Mouse (Mus musculus) myocyte (in vitro differentiated cells): ENCODE measurements around the gene Lrrc2. TPM values are rescaled to one million over a fixed set of nuclear protein-coding genes. Genes with fewer than 3 reads are reported as not detected.

ENCODE experiments used
- H3K27me3 ChIP-seq: one replicate; pipeline ENCODE4 v1.6.1; 2011; ENCODE audit not compliant: control insufficient read depth, insufficient read depth, insufficient read length
- H3K36me3 ChIP-seq: one replicate; pipeline ENCODE4 v1.6.1; 2011; ENCODE audit not compliant: control insufficient read depth, insufficient read depth
- H3K4me2 ChIP-seq: one replicate; pipeline ENCODE4 v1.6.1; 2011; ENCODE audit warnings: low read depth, control low read depth
- H3K4me3 ChIP-seq: one replicate; pipeline ENCODE4 v1.5.1; 2011; ENCODE audit warnings: mild to moderate bottlenecking, control low read depth, moderate library complexity
- H3K79me2 ChIP-seq: one replicate; pipeline ENCODE4 v1.6.1; 2011; ENCODE audit not compliant: control insufficient read depth, insufficient read depth
- H3ac ChIP-seq: one replicate; pipeline ENCODE4 v1.6.1; 2011; ENCODE audit not compliant: control insufficient read depth, insufficient read length
- CEBPB ChIP-seq: IDR thresholded peaks from 2 replicates; pipeline ENCODE4 v1.6.1; 2011; ENCODE audit warnings: mild to moderate bottlenecking, moderate library complexity; ENCODE audit not compliant: poor library complexity, insufficient read depth, severe bottlenecking
- E2F4 ChIP-seq: IDR thresholded peaks from one replicate; pipeline ENCODE4 v1.6.1; 2011; ENCODE audit warnings: mild to moderate bottlenecking, control low read depth, moderate library complexity; ENCODE audit not compliant: insufficient read depth
- MAX ChIP-seq: IDR thresholded peaks from one replicate; pipeline ENCODE4 v1.6.1; 2011; ENCODE audit warnings: low read depth, mild to moderate bottlenecking, control low read depth
- MYOD1 ChIP-seq, 3 experiments: IDR thresholded peaks; one replicate each; pipeline ENCODE4 v1.6.1; 2011; ENCODE audit warnings: control low read depth in 2 of 3, low read depth in 2 of 3, mild to moderate bottlenecking in 2 of 3, moderate library complexity in 1 of 3; ENCODE audit not compliant: insufficient read length in 2 of 3, control insufficient read depth in 1 of 3
- MYOG ChIP-seq, 3 experiments: IDR thresholded peaks; one replicate each; pipeline ENCODE4 v1.6.1; 2011; ENCODE audit warnings: control low read depth in 2 of 3, low read depth in 2 of 3, mild to moderate bottlenecking in 2 of 3; ENCODE audit not compliant: insufficient read length in 2 of 3, control insufficient read depth in 1 of 3, insufficient read depth in 1 of 3
- POLR2A ChIP-seq: IDR thresholded peaks from one replicate; pipeline ENCODE4 v1.6.1; 2011; ENCODE audit warnings: low read depth, mild to moderate bottlenecking, control low read depth, moderate library complexity; ENCODE audit not compliant: insufficient read length
- POLR2AphosphoS2 ChIP-seq: IDR thresholded peaks from one replicate; pipeline ENCODE4 v1.6.1; 2011; ENCODE audit warnings: low read depth, control low read depth; ENCODE audit not compliant: insufficient read length
- REST ChIP-seq: IDR thresholded peaks from one replicate; pipeline ENCODE4 v1.6.1; 2011; ENCODE audit warnings: mild to moderate bottlenecking, control low read depth, moderate library complexity; ENCODE audit not compliant: insufficient read depth, insufficient read length
- SRF ChIP-seq: IDR thresholded peaks from one replicate; pipeline ENCODE4 v1.6.1; 2011; ENCODE audit warnings: low read depth; ENCODE audit not compliant: control insufficient read depth, insufficient read length
- TCF12 ChIP-seq: IDR thresholded peaks from one replicate; pipeline ENCODE4 v1.6.1; 2011; ENCODE audit warnings: mild to moderate bottlenecking, control low read depth; ENCODE audit not compliant: poor library complexity, insufficient read depth, severe bottlenecking
- TCF3 ChIP-seq: IDR thresholded peaks from one replicate; pipeline ENCODE4 v1.6.1; 2011; ENCODE audit warnings: low read depth, control low read depth; ENCODE audit not compliant: insufficient read length
- USF1 ChIP-seq: IDR thresholded peaks from one replicate; pipeline ENCODE4 v1.6.1; 2011; ENCODE audit warnings: low read depth, mild to moderate bottlenecking, control low read depth, moderate library complexity
- polyA plus RNA-seq: library from polyadenylated mRNA; unstranded; fragments of >200 nt; fragmentation: generic; extraction: Trizol; gene quantifications from one replicate; pipeline ENCODE4 v1.2.1, GENCODE M21; 2012; ENCODE audit warnings: missing spikeins

The Lrrc2 gene
- polyA plus RNA-seq, 1 experiment: 0.49 TPM

DNA sequence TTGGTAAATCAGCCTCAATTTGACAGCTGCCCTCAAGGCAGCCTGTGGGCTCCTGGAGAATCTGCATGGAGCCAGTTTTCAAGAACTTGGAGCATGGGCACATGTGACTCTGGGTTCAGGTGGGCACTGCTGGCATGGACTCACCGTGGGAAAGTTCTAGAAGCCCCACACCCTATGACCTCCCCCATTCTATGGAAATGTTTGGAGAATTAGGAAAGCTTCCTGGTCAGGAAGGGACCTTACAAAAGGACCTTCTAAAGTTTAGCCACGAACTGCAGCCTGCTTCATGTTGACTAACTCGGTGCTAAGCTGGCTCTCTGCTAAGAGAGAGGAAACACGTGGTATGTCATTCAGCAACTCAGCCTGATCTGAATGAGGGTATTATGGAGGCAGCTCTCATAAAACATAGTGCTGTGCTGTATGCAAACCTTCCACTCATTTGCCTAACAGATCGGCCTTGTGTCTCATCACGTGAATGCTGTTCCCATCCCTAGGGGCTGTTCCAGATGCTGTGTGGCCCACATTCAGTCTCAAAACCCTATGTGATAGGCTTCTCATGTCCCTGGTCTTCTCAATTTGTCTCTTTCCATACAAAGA, 41.9 kb upstream of the Lrrc2 start:
- Histone ChIP-seq H3K79me2 (no peaks in the 10 kb centered on the region), H3K36me3 (no peaks in the 10 kb centered on the region)
- no peak for TF ChIP-seq SRF
- TF ChIP-seq MYOD1 (IDR thresholded peaks at IDR 0.05; ENCODE audit: control insufficient read depth in 1 of 3, insufficient read length in 2 of 3, low read depth in 2 of 3): no peak
- no peak for TF ChIP-seq MYOG (IDR thresholded peaks at IDR 0.05; ENCODE audit: control insufficient read depth in 1 of 3, insufficient read depth in 1 of 3, insufficient read length in 2 of 3, low read depth in 2 of 3)
- TF ChIP-seq POLR2AphosphoS2: no peak
- TF ChIP-seq MAX: no peak
- no peak for TF ChIP-seq TCF12
- no peak for TF ChIP-seq REST
- no peak for TF ChIP-seq USF1

DNA sequence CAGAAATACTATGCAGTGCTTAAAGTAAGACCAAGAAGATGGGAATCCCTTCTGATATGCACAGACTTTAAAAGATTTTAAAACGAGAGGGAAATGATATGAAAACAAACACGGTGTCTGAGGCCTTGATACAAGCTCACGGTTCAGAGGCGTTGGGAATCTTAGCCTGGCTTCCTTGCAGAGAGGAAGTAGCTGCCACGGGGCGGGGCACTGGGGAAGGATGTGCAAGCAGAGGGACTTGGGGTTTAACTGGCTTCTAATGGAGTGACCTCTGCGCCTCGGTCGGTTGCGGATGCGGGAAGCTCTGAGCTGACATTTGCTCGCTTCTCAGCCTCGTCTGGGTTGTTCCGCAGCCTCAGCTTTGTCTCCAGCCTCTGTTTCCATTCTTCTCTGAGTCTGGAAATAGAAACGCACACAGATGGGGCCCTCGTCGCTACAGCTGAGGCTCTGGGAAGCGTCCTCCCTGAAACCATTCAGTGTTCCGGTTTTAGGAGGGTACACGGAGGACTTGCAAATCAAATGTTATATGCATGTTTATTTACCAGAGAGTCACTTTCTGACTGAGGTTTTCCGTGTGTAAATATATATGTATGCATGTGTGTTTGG, 36.6 kb upstream of the Lrrc2 start:
- TF ChIP-seq REST (no peak), CEBPB (no peak), MYOD1 (IDR thresholded peaks at IDR 0.05; ENCODE audit: control insufficient read depth in 1 of 3, insufficient read length in 2 of 3, low read depth in 2 of 3) (no peak), TCF3 (no peak), TCF12 (no peak), USF1 (no peak), POLR2AphosphoS2 (no peak), MYOG (IDR thresholded peaks at IDR 0.05; ENCODE audit: control insufficient read depth in 1 of 3, insufficient read depth in 1 of 3, insufficient read length in 2 of 3, low read depth in 2 of 3) (no peak), E2F4 (no peak), MAX (no peak), SRF (no peak), POLR2A (no peak)
- Histone ChIP-seq H3K4me2 (no peak overlapping the region), H3K36me3 (no peaks in the 10 kb centered on the region), H3K27me3 (peaks cover 26% of the 10 kb centered on the region), H3ac (no peak overlapping the region), H3K4me3 (no peak overlapping the region), H3K79me2 (no peaks in the 10 kb centered on the region)

More for the DNA sequence above, 41.9 kb upstream of the Lrrc2 start:
- no peak overlapping the region for H3K4me2 ChIP-seq
- H3K27me3 ChIP-seq: peaks cover 8% of the 10 kb centered on the region
- H3K4me3 ChIP-seq: no peak overlapping the region
- no peak overlapping the region for H3ac ChIP-seq

DNA sequence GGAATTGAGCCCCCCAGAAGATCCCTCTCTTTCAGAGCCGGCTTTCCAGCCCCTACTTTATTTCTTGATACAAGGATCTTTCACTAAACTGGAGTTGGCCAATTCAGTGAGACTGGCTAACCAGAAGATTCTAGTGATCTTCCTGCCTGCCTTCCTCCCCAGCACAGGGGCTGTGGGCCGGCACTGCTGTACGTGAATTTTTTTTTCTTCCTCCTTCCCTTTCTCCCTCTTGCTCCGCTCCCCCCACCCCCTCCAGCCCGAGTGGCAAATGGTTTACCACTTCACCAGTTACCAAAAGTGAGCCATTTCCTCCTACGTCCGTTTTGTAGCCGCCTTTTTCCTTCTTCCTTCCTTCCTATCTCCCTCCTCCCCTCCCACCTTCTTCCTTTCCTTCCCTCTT, 35.9 kb upstream of the Lrrc2 start:
- Histone ChIP-seq H3K79me2 (no peaks in the 10 kb centered on the region), H3K27me3 (peaks cover 31% of the 10 kb centered on the region), H3K4me3 (no peak overlapping the region), H3K4me2 (no peak overlapping the region), H3ac (no peak overlapping the region), H3K36me3 (no peaks in the 10 kb centered on the region)
- TF ChIP-seq REST (no peak), TCF3 (no peak), POLR2A (no peak), POLR2AphosphoS2 (no peak), MYOG (IDR thresholded peaks at IDR 0.05; ENCODE audit: control insufficient read depth in 1 of 3, insufficient read depth in 1 of 3, insufficient read length in 2 of 3, low read depth in 2 of 3) (no peak), E2F4 (no peak), SRF (no peak), MYOD1 (IDR thresholded peaks at IDR 0.05; ENCODE audit: control insufficient read depth in 1 of 3, insufficient read length in 2 of 3, low read depth in 2 of 3) (no peak), MAX (no peak), CEBPB (no peak), TCF12 (no peak), USF1 (no peak)

DNA sequence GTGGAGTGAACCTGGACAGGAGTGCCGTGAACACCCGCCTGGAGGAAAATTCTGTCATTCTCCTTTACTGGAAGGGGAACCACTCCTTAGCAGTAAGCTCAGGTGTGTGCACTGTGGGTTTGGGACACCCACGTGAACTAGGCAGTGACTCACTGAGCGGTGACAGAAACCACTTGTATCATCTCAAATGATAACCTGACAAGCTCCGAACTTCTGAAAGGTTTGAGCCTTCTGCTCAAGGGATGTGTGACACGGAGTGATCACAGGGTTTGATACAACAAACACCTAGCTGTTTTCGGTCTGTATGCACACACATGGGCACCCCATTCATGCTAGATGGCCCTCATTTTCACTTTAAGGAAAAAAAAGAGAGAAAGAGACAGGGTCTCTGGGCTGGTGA, 34.6 kb upstream of the Lrrc2 start, which contains the start of gene Fam240a:
TSS of gene Fam240a (minus strand) at position 76 of the 400 bp plus-strand sequence.
- Histone ChIP-seq H3K36me3 (no peaks in the 10 kb centered on the region), H3K27me3 (peaks cover 35% of the 10 kb centered on the region), H3ac (no peak within 1 kb of the TSS), H3K79me2 (no peaks in the 10 kb centered on the region), H3K4me3 (no peak within 1 kb of the TSS), H3K4me2 (no peak within 1 kb of the TSS)
- no peak for TF ChIP-seq REST
- TF ChIP-seq CEBPB: no peak
- no peak for TF ChIP-seq E2F4
- TF ChIP-seq MYOD1 (IDR thresholded peaks at IDR 0.05; ENCODE audit: control insufficient read depth in 1 of 3, insufficient read length in 2 of 3, low read depth in 2 of 3): no peak
- no peak for TF ChIP-seq POLR2AphosphoS2
- TF ChIP-seq TCF3: no peak
- TF ChIP-seq USF1: no peak
- TF ChIP-seq MYOG (IDR thresholded peaks at IDR 0.05; ENCODE audit: control insufficient read depth in 1 of 3, insufficient read depth in 1 of 3, insufficient read length in 2 of 3, low read depth in 2 of 3): no peak
- no peak for TF ChIP-seq MAX
- TF ChIP-seq TCF12: no peak
- TF ChIP-seq POLR2A: no peak
- TF ChIP-seq SRF: no peak
